Mouse (Mus musculus): Measurements from ENCODE around the gene Plxdc1. TPM values are rescaled to one million over a fixed set of nuclear protein-coding genes. Genes with fewer than 3 reads are reported as not detected.

Gene Plxdc1
- total and polyA plus RNA-seq, 2 experiments from 2014 or later = 1.5 to 3.5 TPM

- H3K4me3 ChIP-seq (ENCODE audit: low read depth, low read length) = peak overlapping the region; percentile 88
- no peak for ATAC-seq
- DNase-seq = no peak
- peak overlapping the region; percentile 99 for H3K9ac ChIP-seq
- WGBS = 30% methylated on average over 7 of the region's 7 CpGs
- peak overlapping the region; percentile 81 for H3K4me2 ChIP-seq (ENCODE audit: low read depth)
- H3K27me3 ChIP-seq (ENCODE audit: insufficient read depth, low read length) = no peaks in the 10 kb centered on the region
- H3K27ac ChIP-seq (ENCODE audit: low read depth, low read length) = no peak overlapping the region
- no peak for TF ChIP-seq CTCF (IDR thresholded peaks at IDR 0.05; ENCODE audit: low read depth)
- H3K36me3 ChIP-seq (ENCODE audit: insufficient read depth) = peaks cover 34% of the 10 kb centered on the region
- H3K4me1 ChIP-seq (ENCODE audit: insufficient read depth) = peaks cover 9% of the 10 kb centered on the region; the same call in 1 of the 2 replicates
- no peaks in the 10 kb centered on the region for H3K9me3 ChIP-seq (ENCODE audit: low read length)
Observed at GRCm38 (mm10) chr11:98027785-98028184, 41.5 kb upstream of the Plxdc1 start.

- peaks cover 34% of the 10 kb centered on the region for H3K36me3 ChIP-seq (ENCODE audit: insufficient read depth)
- DNase-seq = no peak
- ATAC-seq = no peak; the same call in 1 of the 2 replicates
Observed at GRCm38 (mm10) chr11:98027297-98027688, 41.0 kb upstream of the Plxdc1 start.

GRCm38 (mm10) chr11:98026570-98027296 lies 40.5 kb upstream of the Plxdc1 start, which contains the start of gene Rpl19:
TSS of gene Rpl19 (plus strand) at chr11:98026710.
- Histone ChIP-seq H3K4me2 (ENCODE audit: low read depth) (peak within 1 kb of the TSS; percentile 81), H3K4me3 (ENCODE audit: low read depth, low read length) (peak within 1 kb of the TSS; percentile 88), H3K27me3 (ENCODE audit: insufficient read depth, low read length) (no peaks in the 10 kb centered on the region), H3K36me3 (ENCODE audit: insufficient read depth) (peaks cover 34% of the 10 kb centered on the region), H3K27ac (ENCODE audit: low read depth, low read length) (peak within 1 kb of the TSS; percentile 90), H3K9me3 (ENCODE audit: low read length) (no peaks in the 10 kb centered on the region), H3K9ac (peak within 1 kb of the TSS; percentile 99), H3K4me1 (ENCODE audit: insufficient read depth) (peaks cover 9% of the 10 kb centered on the region; the same call in 1 of the 2 replicates)
- TF ChIP-seq CTCF (IDR thresholded peaks at IDR 0.05; ENCODE audit: low read depth) = no peak
- DNase-seq (peak; percentile 98), ATAC-seq (peak; percentile 68)
- WGBS = 5% methylated on average over 56 of the region's 69 CpGs

More at GRCm38 (mm10) chr11:98027297-98027688, 41.0 kb upstream of the Plxdc1 start:
- under 1% methylated on average over 18 of the region's 18 CpGs for WGBS
- H3K9me3 ChIP-seq (ENCODE audit: low read length) = no peaks in the 10 kb centered on the region
- H3K4me1 ChIP-seq (ENCODE audit: insufficient read depth) = peaks cover 9% of the 10 kb centered on the region; the same call in 1 of the 2 replicates
- no peaks in the 10 kb centered on the region for H3K27me3 ChIP-seq (ENCODE audit: insufficient read depth, low read length)
- peak overlapping the region; percentile 81 for H3K4me2 ChIP-seq (ENCODE audit: low read depth)
- no peak for TF ChIP-seq CTCF (IDR thresholded peaks at IDR 0.05; ENCODE audit: low read depth)
- peak overlapping the region; percentile 90 for H3K27ac ChIP-seq (ENCODE audit: low read depth, low read length)
- H3K9ac ChIP-seq = peak overlapping the region; percentile 99
- H3K4me3 ChIP-seq (ENCODE audit: low read depth, low read length) = peak overlapping the region; percentile 88

- DNase-seq = no peak
- H3K9me3 ChIP-seq (ENCODE audit: low read length) = no peaks in the 10 kb centered on the region
- no peak for ATAC-seq
Observed at GRCm38 (mm10) chr11:98026248-98026569, 40.0 kb upstream of the Plxdc1 start.

GRCm38 (mm10) chr11:98024516-98024915 lies 38.3 kb upstream of the Plxdc1 start:
- no peak overlapping the region for H3K9ac ChIP-seq
- H3K36me3 ChIP-seq (ENCODE audit: insufficient read depth) = peaks cover 15% of the 10 kb centered on the region
- no peak overlapping the region for H3K27ac ChIP-seq (ENCODE audit: low read depth, low read length)
- no peak for DNase-seq
- H3K4me1 ChIP-seq (ENCODE audit: insufficient read depth) = peaks cover 27% of the 10 kb centered on the region
- TF ChIP-seq CTCF (IDR thresholded peaks at IDR 0.05; ENCODE audit: low read depth) = no peak
- H3K4me3 ChIP-seq (ENCODE audit: low read depth, low read length) = no peak overlapping the region
- no peak for ATAC-seq
- 92% methylated on average over 3 of the region's 3 CpGs for WGBS
- H3K27me3 ChIP-seq (ENCODE audit: insufficient read depth, low read length) = no peaks in the 10 kb centered on the region
- H3K9me3 ChIP-seq (ENCODE audit: low read length) = no peaks in the 10 kb centered on the region
- no peak overlapping the region for H3K4me2 ChIP-seq (ENCODE audit: low read depth)

More at GRCm38 (mm10) chr11:98026248-98026569, 40.0 kb upstream of the Plxdc1 start:
- Histone ChIP-seq H3K4me3 (ENCODE audit: low read depth, low read length) (peak overlapping the region; percentile 88), H3K9ac (peak overlapping the region; percentile 99), H3K27me3 (ENCODE audit: insufficient read depth, low read length) (no peaks in the 10 kb centered on the region), H3K4me2 (ENCODE audit: low read depth) (peak overlapping the region; percentile 81), H3K27ac (ENCODE audit: low read depth, low read length) (peak overlapping the region; percentile 90), H3K4me1 (ENCODE audit: insufficient read depth) (peaks cover 12% of the 10 kb centered on the region; the same call in 1 of the 2 replicates), H3K36me3 (ENCODE audit: insufficient read depth) (peaks cover 32% of the 10 kb centered on the region)
- 6% methylated on average over 15 of the region's 15 CpGs for WGBS
- TF ChIP-seq CTCF (IDR thresholded peaks at IDR 0.05; ENCODE audit: low read depth) = no peak

GRCm38 (mm10) chr11:98022555-98023371 lies 36.5 kb upstream of the Plxdc1 start, which contains the start of gene Cacnb1:
TSS of gene Cacnb1 (minus strand) at chr11:98023034.
- Histone ChIP-seq H3K4me3 (ENCODE audit: low read depth, low read length) (peak within 1 kb of the TSS; percentile 81), H3K9ac (peak within 1 kb of the TSS; percentile 94), H3K27ac (ENCODE audit: low read depth, low read length) (peak within 1 kb of the TSS; percentile 92), H3K9me3 (ENCODE audit: low read length) (no peaks in the 10 kb centered on the region), H3K4me1 (ENCODE audit: insufficient read depth) (peaks cover 29% of the 10 kb centered on the region), H3K27me3 (ENCODE audit: insufficient read depth, low read length) (no peaks in the 10 kb centered on the region), H3K36me3 (ENCODE audit: insufficient read depth) (peaks cover 4% of the 10 kb centered on the region), H3K4me2 (ENCODE audit: low read depth) (peak within 1 kb of the TSS; percentile 65)
- WGBS = 2% methylated on average over 49 of the region's 52 CpGs
- TF ChIP-seq CTCF (IDR thresholded peaks at IDR 0.05; ENCODE audit: low read depth) = no peak
- ATAC-seq (peak; percentile 49), DNase-seq (peak; percentile 83)
